Mouse (Mus musculus) heart, postnatal 0 days (tissue): ENCODE measurements around the gene Kyat1. TPM values are rescaled to one million over a fixed set of nuclear protein-coding genes. Genes with fewer than 3 reads are reported as not detected.
A peak's percentile ranks its signal among the peaks of the same experiment; 100 is the strongest.

ENCODE experiments used
- ATAC-seq: fragments of 200-750 bp; cut with Nextera tagmentation; 2 replicates; pipeline ENCODE4 v1.8.0; 2017; ENCODE audit warnings: low read depth, moderate number of reproducible peaks, moderate library complexity; ENCODE audit not compliant: insufficient read depth
- DNase-seq: peaks from one replicate; pipeline ENCODE4 v3.0.0-alpha.2; 2016; ENCODE audit warnings: low spot score
- H3K27ac ChIP-seq: fragments of 300-500 bp; sonication (generic); 2 replicates; pipeline ENCODE4 v1.5.1; 2014; ENCODE audit warnings: low read depth, mild to moderate bottlenecking
- H3K27me3 ChIP-seq: fragments of 300-500 bp; sonication (generic); 2 replicates; pipeline ENCODE4 v1.6.1; 2014; ENCODE audit warnings: low read length, mixed read lengths; ENCODE audit not compliant: control insufficient read depth, insufficient read depth
- H3K36me3 ChIP-seq: fragments of 300-500 bp; sonication (generic); replicated peaks from 2 replicates; pipeline ENCODE4 v1.6.1; 2014; ENCODE audit warnings: low read length, mixed read lengths; ENCODE audit not compliant: control insufficient read depth, insufficient read depth
- H3K4me1 ChIP-seq: fragments of 300-500 bp; sonication (generic); 2 replicates; pipeline ENCODE4 v1.6.1; 2014; ENCODE audit warnings: antibody characterized with exemption; ENCODE audit not compliant: control insufficient read depth, insufficient read depth
- H3K4me2 ChIP-seq: fragments of 300-500 bp; sonication (generic); 2 replicates; pipeline ENCODE4 v1.6.1; 2014; ENCODE audit warnings: low read depth, mild to moderate bottlenecking, low read length, moderate library complexity
- H3K4me3 ChIP-seq: fragments of 300-500 bp; sonication (generic); 2 replicates; pipeline ENCODE4 v1.5.1; 2014; ENCODE audit warnings: low read depth, low read length
- H3K9ac ChIP-seq: fragments of 300-500 bp; sonication (generic); replicated peaks from 2 replicates; pipeline ENCODE4 v1.6.1; 2014; ENCODE audit warnings: low read depth, low read length, mixed read lengths
- H3K9me3 ChIP-seq: fragments of 300-500 bp; sonication (generic); replicated peaks from 2 replicates; pipeline ENCODE4 v1.6.1; 2016; ENCODE audit warnings: low read length; ENCODE audit not compliant: control insufficient read depth
- CTCF ChIP-seq: IDR thresholded peaks from 2 replicates; pipeline ENCODE4 v1.5.1; 2016; ENCODE audit warnings: antibody characterized with exemption, control low read depth, low read depth
- EP300 ChIP-seq: IDR thresholded peaks from 2 replicates; pipeline ENCODE4 v1.6.1; 2016; ENCODE audit warnings: antibody characterized with exemption, low read depth
- WGBS: fragments of 180-500 bp; shearing (Covaris S2); extraction: QIAGEN DNeasy Blood & Tissue Kit; methylation state at CpG from one replicate; pipeline ENCODE4 v1.1.7; 2014; 5-methylcytosine and 5-hydroxymethylcytosine counted together
- polyA plus RNA-seq: library from polyadenylated mRNA; unstranded; fragments of >200 nt; fragmentation: Nextera tagmentation; extraction: Ambion mirVana; gene quantifications from 2 replicates; pipeline ENCODE4 v1.2.1, GENCODE M21; 2015
- total RNA-seq: library from RNA; depleted of rRNA; stranded (reverse); fragments of >200 nt; gene quantifications from 2 replicates; pipeline ENCODE4 v1.2.3, GENCODE M21; 2014; ENCODE audit warnings: low replicate concordance; rRNA removed

Kyat1 gene
- total RNA-seq: 76.8 and 81.2 TPM in 2 replicates
- polyA plus RNA-seq: 50.7 and 51.7 TPM in 2 replicates

- Histone ChIP-seq H3K4me2 (peak within 1 kb of the TSS; percentile 93), H3K9me3 (no peaks in the 10 kb centered on the region), H3K27ac (peak within 1 kb of the TSS; percentile 77), H3K9ac (peak within 1 kb of the TSS; percentile 68), H3K4me3 (peak within 1 kb of the TSS; percentile 73), H3K4me1 (peaks cover 16% of the 10 kb centered on the region), H3K36me3 (no peaks in the 10 kb centered on the region), H3K27me3 (no peaks in the 10 kb centered on the region)
- under 1% methylated on average over 44 of the region's 44 CpGs for WGBS
- peak; percentile 96 for DNase-seq
- TF ChIP-seq EP300: no peak
- TF ChIP-seq CTCF: no peak
- ATAC-seq: peak; percentile 98
Observed at GRCm38 (mm10) chr2:30205629-30206357, at the start of gene Kyat1. Gene Kyat1, minus strand, starts transcription at chr2:30205847.

DNA sequence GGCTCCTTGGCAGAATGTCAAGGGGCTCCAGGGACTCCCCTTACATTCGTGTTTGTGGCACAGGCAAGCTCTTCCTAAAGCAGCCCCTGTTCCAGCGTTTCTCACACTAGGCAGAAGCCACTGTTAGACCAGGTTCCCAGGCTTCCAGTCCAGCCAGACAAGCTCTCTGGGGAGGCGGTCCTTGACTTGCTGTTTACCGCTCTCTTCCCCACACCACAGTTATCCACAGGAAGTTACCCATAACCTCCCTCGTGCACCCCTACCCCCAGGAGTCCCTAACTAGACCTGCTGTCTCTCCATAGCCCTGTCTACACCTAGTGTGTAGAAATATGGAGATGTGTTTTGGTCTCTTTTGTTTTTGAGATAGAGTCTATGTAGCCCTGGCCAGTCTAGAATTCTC, 48.2 kb upstream of the Kyat1 start:
- H3K9me3 ChIP-seq: no peaks in the 10 kb centered on the region
- TF ChIP-seq CTCF: no peak
- TF ChIP-seq EP300: no peak
- H3K4me1 ChIP-seq: peaks cover 23% of the 10 kb centered on the region
- H3K9ac ChIP-seq: no peak overlapping the region
- peaks cover 70% of the 10 kb centered on the region for H3K36me3 ChIP-seq
- H3K4me3 ChIP-seq: no peak overlapping the region
- H3K27ac ChIP-seq: no peak overlapping the region
- H3K4me2 ChIP-seq: no peak overlapping the region
- WGBS: 55% methylated on average over 5 of the region's 5 CpGs
- no peaks in the 10 kb centered on the region for H3K27me3 ChIP-seq
- ATAC-seq (no peak), DNase-seq (no peak)

DNA sequence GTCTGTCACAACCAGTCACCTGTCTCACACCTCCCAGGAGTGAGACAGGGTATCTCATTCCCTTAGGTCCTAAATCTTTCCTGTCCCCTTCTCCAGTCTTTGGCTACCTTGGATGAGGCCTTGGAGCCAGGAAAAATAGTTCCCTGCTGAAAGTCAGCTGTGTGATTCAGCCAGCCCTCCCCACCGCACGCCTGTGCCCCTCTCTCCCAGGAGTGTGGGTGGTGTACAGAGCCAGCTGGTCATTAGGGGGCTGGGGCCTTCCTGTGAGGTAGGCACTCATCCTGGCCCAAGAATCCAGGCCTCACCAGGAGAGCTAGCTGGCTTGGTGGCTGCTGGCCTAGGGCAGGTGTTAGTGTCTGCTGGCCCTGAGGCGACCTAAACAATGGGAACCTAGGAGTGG, 46.9 kb upstream of the Kyat1 start:
- Histone ChIP-seq H3K4me3 (no peak overlapping the region), H3K4me2 (no peak overlapping the region), H3K4me1 (peaks cover 12% of the 10 kb centered on the region), H3K9me3 (no peaks in the 10 kb centered on the region), H3K27ac (no peak overlapping the region), H3K27me3 (no peaks in the 10 kb centered on the region), H3K36me3 (peaks cover 72% of the 10 kb centered on the region), H3K9ac (no peak overlapping the region)
- WGBS: 62% methylated on average over 3 of the region's 3 CpGs
- no peak for DNase-seq
- no peak for ATAC-seq
- TF ChIP-seq CTCF (no peak), EP300 (no peak)

GRCm38 (mm10) chr2:30251417-30252104, 45.9 kb upstream of the Kyat1 start:
- peaks cover 12% of the 10 kb centered on the region; the same call in 1 of the 2 replicates for H3K4me1 ChIP-seq
- DNase-seq (no peak), ATAC-seq (peak; percentile 31)
- H3K9me3 ChIP-seq: no peaks in the 10 kb centered on the region
- TF ChIP-seq EP300 (no peak), CTCF (no peak)
- H3K4me2 ChIP-seq: no peak overlapping the region
- H3K9ac ChIP-seq: no peak overlapping the region
- peaks cover 64% of the 10 kb centered on the region for H3K36me3 ChIP-seq
- no peaks in the 10 kb centered on the region for H3K27me3 ChIP-seq
- WGBS: 34% methylated on average over 5 of the region's 5 CpGs
- no peak overlapping the region for H3K4me3 ChIP-seq
- peak overlapping the region; percentile 48 for H3K27ac ChIP-seq

DNA sequence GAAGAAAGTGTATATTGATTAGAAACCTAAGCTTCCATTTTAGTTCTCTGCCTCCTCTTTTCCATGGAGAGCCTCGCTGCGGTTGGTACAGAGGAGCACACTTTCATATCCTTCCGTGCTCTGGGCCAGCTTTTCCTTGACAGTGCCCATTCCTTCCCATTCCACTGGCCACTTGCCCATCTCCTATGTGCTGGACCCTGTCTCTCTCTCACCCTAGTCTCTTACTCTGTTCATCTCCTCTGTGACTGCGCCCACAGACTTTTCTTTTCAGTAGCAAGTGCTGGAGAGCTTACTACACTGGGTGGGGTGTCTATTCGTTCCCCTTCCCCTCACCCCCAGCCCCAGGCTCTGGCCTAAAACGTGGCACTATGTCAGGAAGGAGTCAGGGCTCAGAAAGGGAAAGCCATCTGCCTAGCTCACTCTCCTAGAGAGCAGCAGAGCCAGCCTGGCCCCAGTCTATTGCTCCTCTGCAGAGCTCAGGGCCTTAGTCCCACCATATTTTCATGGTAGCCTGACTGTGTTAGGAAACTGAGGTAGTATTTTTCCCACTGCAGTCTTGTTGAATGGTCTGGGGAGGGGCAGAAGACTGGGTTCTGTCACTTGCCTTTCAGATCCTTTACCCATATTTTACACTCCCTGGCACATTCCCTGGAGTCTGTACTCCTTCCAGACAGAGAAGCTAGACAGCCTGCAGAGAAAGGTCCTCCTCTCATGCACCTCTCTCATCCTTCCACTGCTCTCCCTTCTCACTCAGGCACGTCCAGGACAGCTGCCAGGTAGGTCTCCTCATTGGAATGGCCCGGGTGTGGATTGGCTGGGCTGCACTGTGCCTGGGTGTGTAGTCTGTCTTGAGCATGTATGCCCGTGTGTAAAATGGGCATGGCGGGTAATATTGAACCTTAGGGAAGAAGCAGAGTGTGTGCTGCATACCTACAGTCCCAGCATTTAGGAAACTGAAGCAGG, 44.8 kb upstream of the Kyat1 start:
- no peak for DNase-seq
- H3K36me3 ChIP-seq: peaks cover 63% of the 10 kb centered on the region

More for the DNA sequence above, 44.8 kb upstream of the Kyat1 start:
- Histone ChIP-seq H3K27ac (0 out of 2 replicates have a peak overlapping the region, but pooled peaks have one; percentile 15), H3K4me3 (no peak overlapping the region), H3K4me2 (no peak overlapping the region), H3K4me1 (peaks cover 12% of the 10 kb centered on the region; the same call in 1 of the 2 replicates), H3K9me3 (no peaks in the 10 kb centered on the region), H3K9ac (no peak overlapping the region), H3K27me3 (no peaks in the 10 kb centered on the region)
- 84% methylated on average over 10 of the region's 10 CpGs for WGBS
- no peak for ATAC-seq
- TF ChIP-seq CTCF (no peak), EP300 (no peak)
